Mouse (Mus musculus): ENCODE measurements around the gene Card11.

Gene Card11

GRCm38 (mm10) chr5:141000349-141000748 is at the start of gene Card11:
TSS of gene Card11 (minus strand) at chr5:141000582.
- peak in 1 of 2 experiments; percentile 31 for DNase-seq

GRCm38 (mm10) chr5:141047651-141048218 is 47.4 kb upstream of the Card11 start:
- no peak for DNase-seq

GRCm38 (mm10) chr5:141044976-141045375 is 44.6 kb upstream of the Card11 start:
- no peak for DNase-seq

GRCm38 (mm10) chr5:141043654-141044447 is 43.5 kb upstream of the Card11 start:
- peak; percentile 20 to 27 for DNase-seq

- no peak for DNase-seq
Measured at GRCm38 (mm10) chr5:141042406-141042805, 42.0 kb upstream of the Card11 start.

GRCm38 (mm10) chr5:141040846-141041245 is 40.5 kb upstream of the Card11 start:
- DNase-seq: no peak

GRCm38 (mm10) chr5:141038342-141038741 is 38.0 kb upstream of the Card11 start:
- no peak for DNase-seq

- no peak for DNase-seq
Measured at GRCm38 (mm10) chr5:141035346-141035745, 35.0 kb upstream of the Card11 start.

- DNase-seq: no peak
Measured at GRCm38 (mm10) chr5:141034301-141034700, 33.9 kb upstream of the Card11 start.

GRCm38 (mm10) chr5:141033001-141033400 is 32.6 kb upstream of the Card11 start:
- no peak for DNase-seq

- DNase-seq: no peak
Measured at GRCm38 (mm10) chr5:141029364-141029763, 29.0 kb upstream of the Card11 start.

- DNase-seq: no peak
Measured at GRCm38 (mm10) chr5:141025635-141026034, 25.3 kb upstream of the Card11 start.

GRCm38 (mm10) chr5:141024435-141024834 is 24.1 kb upstream of the Card11 start:
- DNase-seq: peak in 1 of 2 experiments; percentile 21

- DNase-seq: peak in 1 of 2 experiments; percentile 24
Measured at GRCm38 (mm10) chr5:141017927-141018700, 17.7 kb upstream of the Card11 start.

GRCm38 (mm10) chr5:141016082-141016481 is 15.7 kb upstream of the Card11 start:
- DNase-seq: no peak

- DNase-seq: peak in 1 of 2 experiments; percentile 23
Measured at GRCm38 (mm10) chr5:141014216-141014615, 13.8 kb upstream of the Card11 start.

- no peak for DNase-seq
Measured at GRCm38 (mm10) chr5:141013465-141013864, 13.1 kb upstream of the Card11 start.

- peak in 1 of 2 experiments; percentile 35 for DNase-seq
Measured at GRCm38 (mm10) chr5:141005491-141005890, 5.1 kb upstream of the Card11 start.

- DNase-seq: peak in 1 of 2 experiments; percentile 33
Measured at GRCm38 (mm10) chr5:141004078-141004763, 3.8 kb upstream of the Card11 start.

- no peak for DNase-seq
Measured at GRCm38 (mm10) chr5:140999178-140999672, 1.2 kb downstream of the Card11 start.

GRCm38 (mm10) chr5:140997767-140998166 is 2.6 kb downstream of the Card11 start:
- peak in 1 of 2 experiments; percentile 9 for DNase-seq

Data from lung, postnatal 4 days (tissue).